Mouse (Mus musculus): ENCODE measurements around the gene Med21.

- TF ChIP-seq NELFE (IDR thresholded peaks at IDR 0.05; ENCODE audit: low read depth, low read length) (no peak), MXI1 (IDR thresholded peaks at IDR 0.05; ENCODE audit: low read depth, low read length) (no peak), TBP (conservative IDR thresholded peaks at IDR 0.05; ENCODE audit: low read depth, low read length) (no peak), TCF12 (IDR thresholded peaks at IDR 0.05; ENCODE audit: low read depth, low read length) (no peak), CTCF (conservative IDR thresholded peaks at IDR 0.05 in 1 of 2, IDR thresholded peaks at IDR 0.05 in 1 of 2; ENCODE audit: low read depth in 2 of 2, low read length in 2 of 2) (no peak), BHLHE40 (IDR thresholded peaks at IDR 0.05; ENCODE audit: low read depth, low read length) (no peak)
Measured at GRCm38 (mm10) chr6:146611385-146611784, 31.0 kb upstream of the Med21 start.

Data from CH12.LX (cell line).